Mouse (Mus musculus) Patski (cell line): ENCODE data around the gene Nom1. TPM values are rescaled to one million over a fixed set of nuclear protein-coding genes. Genes with fewer than 3 reads are reported as not detected.
"Not testable (repeated sequence)": the region's sequence is repeated elsewhere in the genome, so short reads cannot be mapped to it uniquely, and the experiment has no call there.

Experiments used
- ATAC-seq: fragments of 100-300 bp; one replicate; pipeline ENCODE4 v1.8.0; 2021
- CTCF ChIA-PET: fragments of 350-600 bp; sonication (Branson Sonifier 250); formaldehyde crosslinking; loops from one replicate; lab custom pipeline; 2022; ENCODE audit warnings: inconsistent platforms; lab: Charles Lee
- POLR2A ChIA-PET: fragments of 350-600 bp; sonication (Branson Sonifier 250); formaldehyde crosslinking; loops from one replicate; lab custom pipeline; 2022; ENCODE audit warnings: antibody characterized with exemption, inconsistent platforms; lab: Charles Lee
- DNase-seq: peaks from one replicate; pipeline ENCODE4 v3.0.0-alpha.2; 2011; ENCODE audit warnings: low read depth, low spot score
- H3K27me3 ChIP-seq: fragments of 371-371 bp; one replicate; pipeline ENCODE4 v1.5.1; 2021
- CTCF ChIP-seq: fragments of 100-300 bp; IDR thresholded peaks from one replicate; pipeline ENCODE4 v1.5.1; 2021
- in situ Hi-C: fragments of 300-500 bp; cut with MboI; formaldehyde crosslinking; loops from 3 replicates; pipeline ENCODE4 v1.11.1; 2018; ENCODE audit warnings: low pct_unique_long_range_greater_than_20kb, mixed read lengths
- polyA plus RNA-seq: library from polyadenylated mRNA; unstranded; gene quantifications from one replicate; pipeline ENCODE4 v1.2.3, GENCODE M21; 2021

The Nom1 gene
- 41.1 TPM for polyA plus RNA-seq

GRCm38 (mm10) chr5:29434228-29434871, at the start of gene Nom1:
Gene Nom1, plus strand, starts transcription at chr5:29434664.
- DNase-seq (peak; percentile 64), ATAC-seq (peak; percentile 94)
- in situ Hi-C loops: no loop called here
- TF ChIP-seq CTCF: no peak
- ChIA-PET POLR2A (interaction anchor here (1.2 kb wide), 1 partner anchor 35 kb away, joined by 3 read pairs; no protein-coding TSS in a partner anchor), CTCF (interaction anchor here (1.8 to 3.0 kb wide), 2 partner anchors 13 to 46 kb away, joined by 4 to 9 read pairs; no protein-coding TSS in a partner anchor)
- peaks cover 18% of the 10 kb centered on the region for H3K27me3 ChIP-seq

DNA sequence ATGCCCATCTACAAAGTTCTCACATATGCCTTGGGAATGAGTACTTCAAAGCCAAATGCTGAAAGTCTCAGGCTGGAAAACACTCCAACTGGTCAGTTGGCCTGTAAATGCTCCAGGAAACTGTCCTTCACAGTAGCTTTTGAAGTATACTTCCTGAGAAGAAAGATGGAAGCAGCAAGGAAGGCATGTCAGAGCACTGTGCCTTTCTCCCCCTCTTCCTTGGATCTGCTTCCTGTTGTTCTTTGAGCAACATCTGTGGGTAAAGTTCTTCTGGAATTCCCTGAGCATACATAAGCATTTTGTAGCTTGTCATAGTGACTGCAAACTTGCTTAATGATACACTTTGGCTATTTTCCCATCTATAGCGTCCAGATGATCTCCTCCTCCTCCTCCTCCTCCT, 46.9 kb upstream of the Nom1 start:
- POLR2A ChIA-PET: interaction anchor here (1.9 kb wide), 1 partner anchor 9 kb away, joined by 12 read pairs; the partner anchor contains the start of gene Lmbr1
- ATAC-seq: no peak
- H3K27me3 ChIP-seq: peaks cover 3% of the 10 kb centered on the region
- DNase-seq: no peak
- in situ Hi-C loops: loop anchor here (5.0 to 25.0 kb wide), 2 partner anchors 300 to 700 kb away; no protein-coding TSS in a partner anchor
- no peak for TF ChIP-seq CTCF
- CTCF ChIA-PET: interaction anchor here (2.3 to 2.8 kb wide), 2 partner anchors 12 to 48 kb away, joined by 9 to 30 read pairs; partner anchors contain the start of gene Nom1

DNA sequence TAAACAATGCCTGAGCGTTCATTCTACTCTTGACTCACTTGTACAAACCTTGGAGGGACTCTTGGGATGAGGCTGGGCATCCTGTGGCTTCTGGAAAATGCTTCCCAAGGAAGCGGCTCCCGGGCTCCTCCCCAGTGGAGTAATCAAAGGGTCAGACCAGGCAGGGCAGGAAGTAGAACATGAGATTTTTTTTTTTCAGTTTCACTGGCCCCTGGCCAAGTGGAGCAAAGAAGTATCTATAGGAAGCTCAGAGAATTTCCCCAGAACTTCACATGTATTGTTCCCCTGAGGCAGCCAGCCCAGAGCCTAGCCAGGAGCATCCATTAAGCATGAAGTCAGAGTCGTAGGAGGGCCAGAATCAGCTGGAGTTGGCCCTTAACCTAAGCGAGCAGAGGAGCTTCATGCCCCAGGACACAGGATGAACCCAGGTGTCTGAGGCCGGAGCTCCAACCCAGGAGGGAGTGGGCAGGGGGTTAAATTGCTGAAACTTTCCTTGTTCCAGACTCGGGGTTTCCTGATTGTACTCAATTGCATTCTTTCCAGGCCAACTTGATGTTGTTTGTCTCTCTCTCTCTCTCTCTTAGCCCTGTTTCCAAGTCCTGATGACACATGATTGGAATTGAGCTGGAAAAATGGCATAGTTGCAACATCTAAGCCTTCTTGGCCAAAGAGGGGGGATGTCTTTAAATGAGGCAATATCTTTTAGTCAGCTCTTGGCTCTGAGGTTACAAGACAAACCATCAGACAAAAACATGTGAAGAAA, 46.1 kb upstream of the Nom1 start:
- DNase-seq: no peak
- POLR2A ChIA-PET: interaction anchor here (0.7 to 1.9 kb wide), 3 partner anchors 10 to 583 kb away, joined by 3 to 12 read pairs (median 4); partner anchors contain the start of gene Lmbr1
- no peak for ATAC-seq
- no peak for TF ChIP-seq CTCF
- CTCF ChIA-PET: interaction anchor here (0.9 to 2.8 kb wide), 10 partner anchors 9 to 300 kb away, joined by 3 to 30 read pairs (median 5); partner anchors contain the start of genes Lmbr1 and Nom1
- peaks cover 3% of the 10 kb centered on the region for H3K27me3 ChIP-seq
- in situ Hi-C loops: loop anchor here (5.0 to 25.0 kb wide), 2 partner anchors 299 to 699 kb away; no protein-coding TSS in a partner anchor

DNA sequence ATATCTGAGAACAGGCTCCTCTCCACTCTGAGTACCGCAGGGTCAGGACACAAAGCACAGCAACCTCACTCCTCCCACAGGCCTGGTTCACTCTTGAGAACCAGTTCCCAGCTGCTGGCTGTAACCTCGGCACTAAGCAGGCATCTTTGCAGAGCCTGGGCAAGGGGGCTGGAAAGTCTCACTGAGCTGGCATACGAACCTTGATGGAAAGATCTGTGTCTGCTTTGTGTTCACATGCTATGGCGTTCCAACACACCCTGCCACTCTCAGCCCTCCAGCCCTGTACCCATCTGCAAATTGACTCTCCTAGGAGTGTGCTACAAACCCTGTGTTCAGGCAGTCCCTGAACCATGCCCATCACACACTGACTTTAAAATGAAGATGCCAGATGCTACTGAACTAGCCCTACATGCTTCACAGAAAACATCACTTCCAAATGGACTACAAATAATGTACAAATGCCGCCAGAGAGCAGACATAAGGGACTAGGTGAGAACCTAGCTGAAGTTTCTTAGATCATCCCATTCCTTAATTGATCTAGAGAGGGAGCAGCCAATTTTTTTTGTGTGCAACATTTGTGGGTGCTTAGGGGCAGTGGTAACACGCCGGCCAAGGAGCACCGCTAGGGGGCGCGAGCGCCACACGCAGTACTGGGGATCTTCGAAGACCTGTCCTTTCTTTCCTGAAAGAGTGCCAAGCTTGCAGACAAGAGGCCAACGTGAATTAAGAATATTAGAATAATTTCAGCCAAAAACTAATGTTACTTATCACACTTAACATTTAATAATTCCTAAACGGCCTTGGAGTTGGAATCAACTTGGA, 45.3 kb upstream of the Nom1 start:
- DNase-seq (no peak), ATAC-seq (peak; percentile 55)
- POLR2A ChIA-PET: interaction anchor here (0.7 to 1.9 kb wide), 2 partner anchors 10 to 40 kb away, joined by 4 to 12 read pairs; partner anchors contain the start of gene Lmbr1
- H3K27me3 ChIP-seq: peaks cover 3% of the 10 kb centered on the region
- CTCF ChIA-PET: interaction anchor here (0.7 to 2.8 kb wide), 18 partner anchors 10 to 303 kb away, joined by 3 to 30 read pairs (median 4); partner anchors contain the start of genes Lmbr1 and Nom1
- TF ChIP-seq CTCF: peak; percentile 99
- in situ Hi-C loops: loop anchor here (5.0 to 25.0 kb wide), 2 partner anchors 298 to 698 kb away; no protein-coding TSS in a partner anchor

DNA sequence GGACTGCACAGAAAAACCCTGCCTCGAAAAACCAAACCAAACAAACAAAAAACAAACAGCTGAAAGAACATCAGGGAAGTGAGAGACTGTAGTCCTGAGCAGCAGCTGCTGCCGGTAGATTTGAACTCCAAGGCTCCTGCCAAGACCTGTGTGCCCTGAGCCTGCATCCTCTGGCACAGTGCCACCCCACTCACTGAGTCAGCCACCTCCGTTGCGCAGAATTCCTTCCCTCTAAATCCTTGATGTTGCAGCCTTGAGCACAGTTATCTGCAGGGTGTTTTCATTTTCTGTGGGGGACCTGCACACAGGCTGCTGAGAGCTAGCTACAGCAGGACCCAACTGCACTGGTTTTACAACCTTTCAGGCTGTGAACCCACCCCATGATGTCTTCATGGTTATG, 36.0 kb upstream of the Nom1 start:
- ATAC-seq: peak; percentile 77
- CTCF ChIA-PET: interaction anchor here (1.3 to 4.3 kb wide), 4 partner anchors 10 to 23 kb away, joined by 3 to 30 read pairs (median 6); no protein-coding TSS in a partner anchor

DNA sequence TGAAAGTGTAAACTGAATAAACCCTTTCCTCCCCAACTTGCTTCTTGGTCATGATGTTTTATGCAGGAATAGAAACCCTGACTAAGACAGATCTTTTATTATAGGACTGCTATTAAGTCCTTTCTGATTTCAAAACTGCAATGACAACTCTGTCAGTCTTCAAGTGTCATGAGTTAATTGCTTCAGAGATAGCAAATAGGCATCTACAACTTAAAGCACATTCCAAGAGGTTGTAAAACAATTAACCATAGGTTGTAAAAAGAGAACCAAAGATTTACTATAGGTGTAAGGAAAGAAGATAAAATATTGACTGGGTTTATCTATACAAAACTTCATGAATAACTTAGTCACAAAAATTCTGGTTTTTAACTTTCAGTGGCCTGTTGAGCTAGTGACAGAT, 23.6 kb upstream of the Nom1 start:
- ATAC-seq: no peak
- CTCF ChIA-PET: interaction anchor here (1.7 to 2.2 kb wide), 2 partner anchors 10 to 15 kb away, joined by 4 to 7 read pairs; no protein-coding TSS in a partner anchor
- POLR2A ChIA-PET: no interaction called here

More for the DNA sequence above, 36.0 kb upstream of the Nom1 start:
- in situ Hi-C loops: loop anchor here (25.0 kb wide), 1 partner anchor 689 kb away; no protein-coding TSS in a partner anchor
- DNase-seq: peak; percentile 58
- H3K27me3 ChIP-seq: peaks cover 5% of the 10 kb centered on the region
- POLR2A ChIA-PET: interaction anchor here (1.7 kb wide), 1 partner anchor 35 kb away, joined by 3 read pairs; no protein-coding TSS in a partner anchor
- no peak for TF ChIP-seq CTCF

DNA sequence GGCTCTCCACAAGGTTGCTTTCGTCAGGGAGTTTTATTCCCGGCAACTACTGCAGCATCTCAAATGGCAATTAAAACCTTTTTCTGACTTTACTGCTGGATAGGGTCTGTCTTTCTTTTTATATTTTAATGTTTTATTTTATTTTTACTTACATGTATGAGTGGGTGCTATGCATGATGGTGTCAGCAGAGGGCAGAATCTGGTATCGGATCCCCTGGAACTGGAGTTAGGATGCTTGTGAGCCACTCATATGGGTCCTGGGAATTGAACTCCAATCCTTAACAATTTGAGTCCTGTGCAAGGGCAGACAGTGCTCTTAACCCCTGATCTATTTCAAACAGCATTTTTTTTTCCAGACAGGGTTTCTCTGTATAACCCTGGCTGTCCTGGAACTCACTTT, 21.4 kb upstream of the Nom1 start:
- no peak for ATAC-seq
- in situ Hi-C loops: no loop called here
- peaks cover 43% of the 10 kb centered on the region for H3K27me3 ChIP-seq
- CTCF ChIA-PET: no interaction called here
- POLR2A ChIA-PET: no interaction called here
- peak; percentile 61 for TF ChIP-seq CTCF
- DNase-seq: no peak

More for the DNA sequence above, 23.6 kb upstream of the Nom1 start:
- DNase-seq: no peak
- no peak for TF ChIP-seq CTCF
- peaks cover 53% of the 10 kb centered on the region for H3K27me3 ChIP-seq
- in situ Hi-C loops: no loop called here

DNA sequence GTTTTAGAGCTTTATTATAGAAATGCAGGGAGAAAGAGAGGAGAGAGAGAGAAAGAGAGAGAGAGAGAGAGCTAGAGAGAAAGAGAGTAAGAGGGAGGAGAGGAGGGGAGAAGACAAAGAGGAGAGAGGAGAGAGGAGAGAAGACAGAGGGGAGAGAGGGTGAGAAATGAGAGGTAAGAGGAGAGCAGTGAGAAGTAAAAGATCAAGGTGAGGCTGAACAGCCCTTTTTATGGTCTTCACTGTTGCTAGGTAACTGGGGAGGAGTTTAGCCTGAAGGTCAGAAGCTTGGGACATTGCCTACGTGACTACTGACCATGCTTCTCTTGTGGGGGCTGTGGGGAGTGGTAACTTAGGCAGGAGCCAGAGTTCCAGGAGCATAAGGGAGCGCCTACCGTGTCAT, 11.1 kb upstream of the Nom1 start:
- DNase-seq, CTCF ChIA-PET, ATAC-seq, in situ Hi-C loops, POLR2A ChIA-PET: not testable (repeated sequence)
- H3K27me3 ChIP-seq: peaks cover 63% of the 10 kb centered on the region

- DNase-seq: no peak
- in situ Hi-C loops: no loop called here
- ChIA-PET POLR2A (no interaction called here), CTCF (interaction anchor here (1.2 to 3.0 kb wide), 3 partner anchors 10 to 46 kb away, joined by 3 to 9 read pairs (median 4); no protein-coding TSS in a partner anchor)
- no peak for TF ChIP-seq CTCF
- H3K27me3 ChIP-seq: peaks cover 13% of the 10 kb centered on the region
- ATAC-seq: peak; percentile 74
Measured at GRCm38 (mm10) chr5:29434872-29435358, 451 bp downstream of the Nom1 start.
